Mouse (Mus musculus) G1E (cell line): ENCODE results near the gene Cdhr3.

Experiments used
- CTCF ChIP-seq: IDR thresholded peaks from 2 replicates; pipeline ENCODE4 v1.5.1; 2012; ENCODE audit warnings: low read depth, low read length, inconsistent platforms, mixed read lengths
- GATA1 ChIP-seq: IDR thresholded peaks from 2 replicates; pipeline ENCODE4 v1.6.1; 2012; ENCODE audit warnings: borderline replicate concordance, low read length, inconsistent platforms, mixed read lengths
- POLR2AphosphoS5 ChIP-seq: IDR thresholded peaks from 2 replicates; pipeline ENCODE4 v1.6.1; 2012; ENCODE audit warnings: low read depth, low read length, inconsistent platforms; ENCODE audit not compliant: insufficient replicate concordance

DNA sequence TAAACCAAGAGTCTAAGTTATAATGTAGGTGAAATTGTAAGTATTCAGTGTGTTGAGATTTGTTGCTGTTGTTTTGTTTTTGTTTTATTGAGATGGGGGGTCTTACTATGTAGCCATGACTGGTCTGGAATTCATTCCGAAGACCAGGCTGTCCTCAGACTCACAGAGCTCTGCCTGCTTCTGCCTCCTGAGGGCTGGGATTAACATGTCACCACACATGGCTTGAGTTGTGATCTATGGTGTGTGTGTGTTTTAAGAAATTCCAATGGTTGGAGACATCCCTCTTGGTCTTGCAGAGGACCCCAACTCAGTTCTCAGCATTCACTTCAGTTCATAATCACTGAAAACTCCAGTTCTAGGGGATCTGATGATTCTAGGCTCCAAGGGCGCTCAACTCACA lies 85.5 kb downstream of the Cdhr3 start:
- TF ChIP-seq CTCF, result no peak
- no peak for TF ChIP-seq GATA1
- no peak for TF ChIP-seq POLR2AphosphoS5
